Mouse (Mus musculus): ENCODE results near the gene Gnl1. TPM values are rescaled to one million over a fixed set of nuclear protein-coding genes. Genes with fewer than 3 reads are reported as not detected.
"Not testable (repeated sequence)": the region's sequence is repeated elsewhere in the genome, so short reads cannot be mapped to it uniquely, and the experiment has no call there.

Gnl1 gene
- polyA plus RNA-seq, 1 experiment from 2014 or later, result 27.9 TPM

DNA sequence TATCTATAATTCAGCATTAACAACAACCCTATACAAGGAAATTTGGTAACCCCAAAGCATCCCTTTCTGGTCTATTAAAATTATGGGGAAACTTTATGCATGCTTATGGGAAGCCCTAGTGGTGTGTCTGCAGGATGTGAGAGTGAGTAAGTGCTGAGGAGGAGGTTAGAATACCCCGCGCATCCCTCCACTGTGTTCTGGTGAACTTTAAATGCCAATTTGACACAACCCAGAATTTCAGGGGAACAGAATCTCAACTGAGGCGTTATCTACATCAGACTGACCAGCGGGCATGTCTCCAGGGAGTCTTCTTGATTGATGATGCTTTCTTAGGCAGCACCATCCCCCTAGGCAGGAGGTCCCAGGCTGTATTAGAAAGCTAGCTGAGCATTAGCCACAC lies 46.2 kb downstream of the Gnl1 start:
- ATAC-seq (no peak), DNase-seq (ENCODE audit: low spot score) (no peak)
- WGBS, result 85% methylated on average over 4 of the region's 4 CpGs
- Histone ChIP-seq H3K4me2 (ENCODE audit: low read length) (no peak overlapping the region), H3K4me3 (ENCODE audit: low read depth, low read length) (no peak overlapping the region), H3K27me3 (replicated peaks; ENCODE audit: control insufficient read depth, insufficient read depth, low read length) (no peaks in the 10 kb centered on the region), H3K4me1 (ENCODE audit: control insufficient read depth, insufficient read depth, low read length) (no peaks in the 10 kb centered on the region), H3K36me3 (ENCODE audit: control insufficient read depth, insufficient read depth, low read length) (no peaks in the 10 kb centered on the region), H3K27ac (ENCODE audit: low read depth, low read length) (no peak overlapping the region), H3K9ac (ENCODE audit: low read length) (no peak overlapping the region), H3K9me3 (replicated peaks; ENCODE audit: control insufficient read depth, low read length) (no peaks in the 10 kb centered on the region)

GRCm38 (mm10) chr17:36027663-36028062 lies 48.0 kb downstream of the Gnl1 start:
- DNase-seq (ENCODE audit: low spot score) (no peak), ATAC-seq (no peak)
- Histone ChIP-seq H3K4me1 (ENCODE audit: control insufficient read depth, insufficient read depth, low read length) (no peaks in the 10 kb centered on the region), H3K27me3 (replicated peaks; ENCODE audit: control insufficient read depth, insufficient read depth, low read length) (no peaks in the 10 kb centered on the region), H3K36me3 (ENCODE audit: control insufficient read depth, insufficient read depth, low read length) (no peaks in the 10 kb centered on the region), H3K9me3 (replicated peaks; ENCODE audit: control insufficient read depth, low read length) (no peaks in the 10 kb centered on the region), H3K9ac (ENCODE audit: low read length) (no peak overlapping the region), H3K4me2 (ENCODE audit: low read length) (no peak overlapping the region), H3K4me3 (ENCODE audit: low read depth, low read length) (no peak overlapping the region), H3K27ac (ENCODE audit: low read depth, low read length) (no peak overlapping the region)
- WGBS, result 94% methylated on average over 4 of the region's 4 CpGs

DNA sequence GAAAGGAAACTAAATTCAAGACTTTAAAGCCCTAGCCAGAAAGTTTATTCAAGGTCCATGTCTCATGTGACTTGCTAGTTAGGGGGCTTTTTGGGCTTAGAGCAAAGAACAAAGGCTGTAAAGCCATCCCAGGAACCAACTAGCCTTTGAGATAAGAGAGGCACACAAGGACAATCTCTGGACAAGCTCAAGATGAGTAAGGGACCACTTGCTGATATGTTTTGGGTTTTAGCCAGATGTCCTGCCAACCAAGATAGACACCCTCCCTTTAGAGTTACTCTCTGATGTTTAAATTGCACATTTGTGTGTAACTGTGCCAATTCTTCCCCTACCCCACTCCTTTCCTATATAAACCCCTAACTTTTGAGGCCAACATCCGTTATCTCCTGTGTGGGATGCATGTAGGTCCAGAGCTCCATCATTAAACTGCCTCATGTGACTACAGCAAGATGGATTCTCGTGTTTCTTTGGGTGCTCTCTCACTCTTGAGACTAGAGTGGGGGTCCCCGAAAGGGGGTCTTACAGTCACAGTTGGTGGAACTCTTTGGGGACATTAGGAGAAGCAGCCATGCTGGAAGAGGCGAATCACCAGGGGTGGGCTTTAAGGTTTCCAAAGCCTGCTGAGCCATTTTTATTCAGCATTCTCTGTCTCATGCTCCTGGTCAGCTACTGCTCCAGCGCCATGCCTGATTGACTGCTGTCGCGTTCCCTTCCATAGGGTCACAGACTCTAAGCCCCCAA lies 49.4 kb downstream of the Gnl1 start:
- no peak overlapping the region for H3K4me2 ChIP-seq (ENCODE audit: low read length)
- WGBS, result 90% methylated on average over 7 of the region's 7 CpGs
- DNase-seq (ENCODE audit: low spot score), result no peak

DNA sequence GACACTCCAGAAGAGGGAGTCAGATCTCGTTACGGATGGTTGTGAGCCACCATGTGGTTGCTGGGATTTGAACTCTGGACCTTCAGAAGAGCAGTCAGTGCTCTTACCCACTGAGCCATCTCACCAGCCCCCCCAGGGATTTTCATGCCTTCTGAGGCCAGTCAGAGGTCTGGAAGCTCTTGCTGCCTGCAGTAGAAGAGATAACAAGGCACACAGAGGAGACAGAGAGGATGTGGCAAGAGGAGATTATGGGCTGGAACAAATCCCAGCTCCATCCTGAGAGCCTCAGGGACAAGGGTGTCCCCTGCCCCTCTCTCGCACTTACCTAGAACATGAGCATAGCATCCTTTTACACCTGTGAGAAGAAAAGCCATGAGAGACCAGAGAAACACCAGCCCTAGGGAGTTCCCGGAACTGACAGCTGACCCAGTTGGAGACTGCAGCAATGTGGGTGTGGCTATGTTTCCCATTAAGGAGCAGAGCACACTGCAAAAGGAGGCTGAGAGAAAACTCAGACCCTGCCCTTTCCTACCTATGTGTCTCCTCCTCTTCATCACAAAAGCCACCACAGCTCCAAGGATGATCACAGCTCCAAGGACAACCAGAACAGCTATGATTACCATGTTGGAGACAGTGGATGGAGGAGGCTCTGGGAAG lies 50.5 kb downstream of the Gnl1 start:
- ATAC-seq; H3K4me3 ChIP-seq (ENCODE audit: low read depth, low read length); DNase-seq (ENCODE audit: low spot score); H3K9ac ChIP-seq (ENCODE audit: low read length); H3K27ac ChIP-seq (ENCODE audit: low read depth, low read length); H3K36me3 ChIP-seq (ENCODE audit: control insufficient read depth, insufficient read depth, low read length); H3K4me1 ChIP-seq (ENCODE audit: control insufficient read depth, insufficient read depth, low read length); H3K27me3 ChIP-seq (replicated peaks; ENCODE audit: control insufficient read depth, insufficient read depth, low read length); H3K9me3 ChIP-seq (replicated peaks; ENCODE audit: control insufficient read depth, low read length); H3K4me2 ChIP-seq (ENCODE audit: low read length): not testable (repeated sequence)
- WGBS, result 74% methylated on average over 2 of the region's 4 CpGs

More for the DNA sequence above, 49.4 kb downstream of the Gnl1 start:
- Histone ChIP-seq H3K4me1 (ENCODE audit: control insufficient read depth, insufficient read depth, low read length) (no peaks in the 10 kb centered on the region), H3K9ac (ENCODE audit: low read length) (no peak overlapping the region), H3K27me3 (replicated peaks; ENCODE audit: control insufficient read depth, insufficient read depth, low read length) (no peaks in the 10 kb centered on the region), H3K4me3 (ENCODE audit: low read depth, low read length) (no peak overlapping the region), H3K36me3 (ENCODE audit: control insufficient read depth, insufficient read depth, low read length) (no peaks in the 10 kb centered on the region), H3K9me3 (replicated peaks; ENCODE audit: control insufficient read depth, low read length) (no peaks in the 10 kb centered on the region), H3K27ac (ENCODE audit: low read depth, low read length) (no peak overlapping the region)
- no peak for ATAC-seq

GRCm38 (mm10) chr17:36030703-36031582 lies 51.3 kb downstream of the Gnl1 start:
- not testable (repeated sequence) for H3K27ac ChIP-seq (ENCODE audit: low read depth, low read length); DNase-seq (ENCODE audit: low spot score); H3K9me3 ChIP-seq (replicated peaks; ENCODE audit: control insufficient read depth, low read length); H3K36me3 ChIP-seq (ENCODE audit: control insufficient read depth, insufficient read depth, low read length); H3K4me1 ChIP-seq (ENCODE audit: control insufficient read depth, insufficient read depth, low read length); H3K27me3 ChIP-seq (replicated peaks; ENCODE audit: control insufficient read depth, insufficient read depth, low read length)
- Histone ChIP-seq H3K4me3 (ENCODE audit: low read depth, low read length) (peak overlapping the region; percentile 38), H3K4me2 (ENCODE audit: low read length) (peak overlapping the region; percentile 74), H3K9ac (ENCODE audit: low read length) (peak overlapping the region; percentile 58; the same call in 1 of the 2 replicates)
- ATAC-seq, result peak; percentile 15; the same call in 1 of the 2 replicates
- WGBS, result 36% methylated on average over 8 of the region's 8 CpGs

DNA sequence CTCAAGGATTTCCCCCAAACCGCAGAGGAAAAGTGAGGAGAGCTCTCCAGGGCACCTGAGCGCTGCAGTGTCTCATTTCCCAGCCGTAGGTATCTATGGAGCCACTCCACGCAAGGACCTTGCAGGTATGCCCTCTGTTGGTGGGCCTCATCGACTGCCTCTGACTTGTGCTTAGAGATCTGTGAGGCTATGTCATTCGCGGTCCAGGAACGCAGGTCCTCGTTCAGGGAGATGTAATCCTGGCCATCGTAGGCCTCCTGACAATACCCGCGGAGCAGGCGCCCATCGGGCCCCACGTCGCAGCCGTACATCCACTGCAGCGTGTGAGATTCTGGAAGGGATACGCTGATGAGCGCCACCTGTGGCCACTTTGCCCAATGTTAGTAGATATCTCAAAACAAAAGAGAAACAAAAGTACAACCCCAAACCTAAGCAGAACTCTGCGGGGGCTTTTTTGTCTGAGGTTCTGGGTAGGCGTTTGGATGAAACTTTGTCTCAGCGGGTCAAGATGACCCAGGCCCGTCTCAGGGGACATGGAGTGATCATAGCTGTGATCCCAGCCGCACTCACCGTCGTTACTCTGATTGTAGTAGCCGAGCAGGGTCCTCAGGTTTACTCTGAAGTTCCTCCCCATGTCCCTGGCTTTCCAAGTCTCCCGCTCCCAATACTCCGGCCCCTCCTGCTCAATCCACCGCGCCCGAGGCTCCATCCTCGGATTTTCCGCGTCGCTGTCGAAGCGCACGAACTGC lies 52.1 kb downstream of the Gnl1 start:
- not testable (repeated sequence) for H3K4me1 ChIP-seq (ENCODE audit: control insufficient read depth, insufficient read depth, low read length); H3K36me3 ChIP-seq (ENCODE audit: control insufficient read depth, insufficient read depth, low read length); H3K9me3 ChIP-seq (replicated peaks; ENCODE audit: control insufficient read depth, low read length); H3K27ac ChIP-seq (ENCODE audit: low read depth, low read length); H3K27me3 ChIP-seq (replicated peaks; ENCODE audit: control insufficient read depth, insufficient read depth, low read length)
- Histone ChIP-seq H3K9ac (ENCODE audit: low read length) (peak overlapping the region; percentile 58), H3K4me2 (ENCODE audit: low read length) (peak overlapping the region; percentile 74), H3K4me3 (ENCODE audit: low read depth, low read length) (peak overlapping the region; percentile 38)
- ATAC-seq (peak; percentile 67), DNase-seq (ENCODE audit: low spot score) (peak; percentile 39)
- under 1% methylated on average over 40 of the region's 40 CpGs for WGBS

GRCm38 (mm10) chr17:36032351-36032875 lies 52.8 kb downstream of the Gnl1 start, which contains the start of gene H2-T23:
TSS of gene H2-T23 (minus strand) at chr17:36032855.
- not testable (repeated sequence) for H3K27ac ChIP-seq (ENCODE audit: low read depth, low read length); H3K4me1 ChIP-seq (ENCODE audit: control insufficient read depth, insufficient read depth, low read length); H3K9me3 ChIP-seq (replicated peaks; ENCODE audit: control insufficient read depth, low read length); H3K36me3 ChIP-seq (ENCODE audit: control insufficient read depth, insufficient read depth, low read length); H3K27me3 ChIP-seq (replicated peaks; ENCODE audit: control insufficient read depth, insufficient read depth, low read length)
- under 1% methylated on average over 20 of the region's 25 CpGs for WGBS
- ATAC-seq (peak; percentile 25), DNase-seq (ENCODE audit: low spot score) (peak; percentile 31)
- peak within 1 kb of the TSS; percentile 74 for H3K4me2 ChIP-seq (ENCODE audit: low read length)
- peak within 1 kb of the TSS; percentile 38 for H3K4me3 ChIP-seq (ENCODE audit: low read depth, low read length)
- H3K9ac ChIP-seq (ENCODE audit: low read length), result peak within 1 kb of the TSS; percentile 58

DNA sequence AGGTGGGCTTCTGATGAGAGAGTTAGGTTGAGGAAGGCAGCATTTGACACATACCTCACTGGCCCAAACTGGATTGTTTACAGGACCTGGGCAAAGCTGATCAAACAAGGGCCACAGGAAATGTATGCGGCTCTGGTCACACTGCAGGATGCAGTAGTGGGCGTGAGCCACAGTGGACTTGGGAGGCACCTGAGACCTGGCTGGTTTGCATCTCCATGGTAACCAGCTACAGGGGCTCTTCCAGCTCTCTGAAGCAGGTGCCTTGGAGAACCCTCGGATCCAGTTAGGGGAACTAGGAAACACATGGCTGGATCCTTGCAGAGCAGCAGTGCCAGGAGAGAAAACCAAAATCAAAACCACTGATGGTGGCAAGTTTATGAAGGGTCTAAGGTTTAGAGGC lies 54.9 kb downstream of the Gnl1 start:
- H3K4me3 ChIP-seq (ENCODE audit: low read depth, low read length); DNase-seq (ENCODE audit: low spot score); ATAC-seq; H3K4me1 ChIP-seq (ENCODE audit: control insufficient read depth, insufficient read depth, low read length); H3K36me3 ChIP-seq (ENCODE audit: control insufficient read depth, insufficient read depth, low read length); H3K4me2 ChIP-seq (ENCODE audit: low read length); H3K9ac ChIP-seq (ENCODE audit: low read length); H3K27ac ChIP-seq (ENCODE audit: low read depth, low read length); H3K9me3 ChIP-seq (replicated peaks; ENCODE audit: control insufficient read depth, low read length); H3K27me3 ChIP-seq (replicated peaks; ENCODE audit: control insufficient read depth, insufficient read depth, low read length): not testable (repeated sequence)
- 68% methylated on average over 3 of the region's 3 CpGs for WGBS

Measured in forebrain, embryonic 14.5 days (tissue).